In genomic region chr10:21015196-21015595, GRCm38 (mm10) we compare ENCODE assay signal across 19 mouse cellular contexts.
"Had no signal": no experiment of that assay in that cellular context is flagged by ENCODE, and none has a peak within 500 bp of the region (broad histone marks: within the 10 kb centered on the region; RNA-seq: fewer than 3 reads in every experiment).

No protein-coding gene starts in this region.

- H3K36me3 ChIP-seq: midbrain, embryonic 10.5 days; midbrain, embryonic 12.5 days; neural tube, embryonic 13.5 days had no signal

- H3K9ac ChIP-seq: lung, embryonic 14.5 days; midbrain, embryonic 12.5 days; neural tube, embryonic 13.5 days; neural tube, embryonic 15.5 days had no signal

- ATAC-seq: midbrain, embryonic 16.5 days had no signal

- H3K27me3 ChIP-seq: midbrain, embryonic 12.5 days; neural tube, embryonic 13.5 days; neural tube, embryonic 15.5 days had no signal

- H3K4me3 ChIP-seq: midbrain, embryonic 10.5 days; midbrain, embryonic 12.5 days; myocyte; neural tube, embryonic 13.5 days; neural tube, embryonic 15.5 days had no signal

- H3K9me3 ChIP-seq: midbrain, embryonic 10.5 days; midbrain, embryonic 12.5 days; neural tube, embryonic 13.5 days; neural tube, embryonic 15.5 days had no signal

- H3K4me1 ChIP-seq: midbrain, embryonic 10.5 days; midbrain, embryonic 12.5 days; neural tube, embryonic 13.5 days; neural tube, embryonic 15.5 days had no signal

- H3K27ac ChIP-seq: midbrain, embryonic 10.5 days; midbrain, embryonic 12.5 days; neural tube, embryonic 13.5 days; neural tube, embryonic 15.5 days had no signal

- H3K4me2 ChIP-seq: lung, embryonic 14.5 days; midbrain, embryonic 12.5 days; neural tube, embryonic 13.5 days; neural tube, embryonic 15.5 days had no signal

- DNase-seq: lung, adult 18-20 months; lung, embryonic 14.5 days; lung, postnatal 14 days; lung, postnatal 4 days; midbrain, embryonic 14.5 days; retina, postnatal 1 day; right cerebral cortex, adult 18-20 months; right cerebral cortex, postnatal 25 days; right cerebral cortex, postnatal 4 days; spleen, adult 18-20 months; thymus, adult 18-20 months; thymus, postnatal 14 days; thymus, postnatal 36 days had no signal
